Mouse (Mus musculus): Measurements from ENCODE around the gene Tmem135. TPM values are rescaled to one million over a fixed set of nuclear protein-coding genes. Genes with fewer than 3 reads are reported as not detected.

Gene Tmem135
- polyA plus RNA-seq, 1 experiment from 2014 or later = 25.2 TPM

DNA sequence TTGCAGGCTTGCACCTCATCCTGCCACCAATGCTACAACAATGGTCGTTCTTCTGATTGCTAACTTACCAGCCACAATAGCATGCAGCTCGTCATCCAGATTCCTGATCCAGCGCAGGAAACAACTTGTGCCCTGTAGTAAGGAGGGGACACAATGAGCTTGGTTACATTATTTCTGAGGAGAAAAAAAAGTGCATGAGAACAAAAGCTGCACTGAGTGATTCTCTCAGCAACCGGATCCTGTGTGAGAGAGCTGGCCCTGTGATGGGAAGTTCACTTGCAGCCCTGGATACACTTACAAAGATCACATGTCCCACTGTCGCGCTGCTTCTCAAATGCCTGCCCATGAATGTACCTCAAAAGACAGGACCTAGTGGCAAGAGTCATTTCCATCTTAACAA lies 252.7 kb downstream of the Tmem135 start:
- no peaks in the 10 kb centered on the region for H3K9me3 ChIP-seq (replicated peaks)
- WGBS = 71% methylated on average over 6 of the region's 6 CpGs
- ATAC-seq (ENCODE audit: insufficient number of reproducible peaks, low FRiP score, low TSS enrichment, low read depth) = no peak; the same call in 1 of the 2 replicates
- H3K4me2 ChIP-seq (replicated peaks) = no peak overlapping the region
- no peaks in the 10 kb centered on the region for H3K27me3 ChIP-seq
- no peak overlapping the region for H3K4me3 ChIP-seq (replicated peaks)
- no peak overlapping the region for H3K27ac ChIP-seq (replicated peaks)
- peaks cover 12% of the 10 kb centered on the region; the same call in 1 of the 2 replicates for H3K36me3 ChIP-seq
- H3K4me1 ChIP-seq = no peaks in the 10 kb centered on the region
- H3K9ac ChIP-seq = no peak overlapping the region

DNA sequence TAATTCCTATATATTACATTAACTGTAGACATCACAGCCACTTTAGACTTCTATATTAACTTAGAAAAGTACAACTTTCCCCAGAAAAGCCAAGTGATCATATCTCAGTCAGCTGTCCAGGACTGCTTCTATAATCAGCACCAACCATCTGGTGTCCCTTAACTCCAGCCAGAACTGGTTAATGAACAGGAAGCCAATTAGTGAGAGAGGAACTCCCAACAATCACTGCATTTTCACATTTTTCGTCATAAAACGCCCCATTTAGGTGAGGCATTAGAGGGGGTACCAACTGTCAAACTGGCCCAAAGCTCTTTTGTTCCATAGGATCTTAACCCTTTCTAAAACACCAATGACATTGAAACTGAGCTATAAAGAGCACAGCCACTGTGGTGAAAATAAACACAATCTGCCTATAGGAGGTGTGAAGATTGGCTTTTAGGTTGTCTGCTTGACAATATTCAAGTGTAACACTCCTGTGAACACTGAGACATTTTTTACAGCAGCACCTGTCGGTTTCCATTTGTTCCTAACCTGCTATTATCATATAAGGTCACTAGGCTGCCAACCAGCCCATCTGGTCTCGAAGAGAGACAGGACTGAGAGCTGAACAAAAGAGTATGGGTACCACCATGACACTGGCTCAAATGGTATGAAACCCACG lies 263.3 kb downstream of the Tmem135 start:
- no peak overlapping the region for H3K4me2 ChIP-seq (replicated peaks)
- H3K27me3 ChIP-seq = no peaks in the 10 kb centered on the region
- peaks cover 23% of the 10 kb centered on the region for H3K36me3 ChIP-seq
- WGBS = 63% methylated on average over 5 of the region's 5 CpGs
- no peaks in the 10 kb centered on the region for H3K4me1 ChIP-seq
- no peak overlapping the region for H3K27ac ChIP-seq (replicated peaks)
- ATAC-seq (ENCODE audit: insufficient number of reproducible peaks, low FRiP score, low TSS enrichment, low read depth) = no peak
- H3K9me3 ChIP-seq (replicated peaks) = no peaks in the 10 kb centered on the region
- H3K9ac ChIP-seq = no peak overlapping the region
- H3K4me3 ChIP-seq (replicated peaks) = no peak overlapping the region

DNA sequence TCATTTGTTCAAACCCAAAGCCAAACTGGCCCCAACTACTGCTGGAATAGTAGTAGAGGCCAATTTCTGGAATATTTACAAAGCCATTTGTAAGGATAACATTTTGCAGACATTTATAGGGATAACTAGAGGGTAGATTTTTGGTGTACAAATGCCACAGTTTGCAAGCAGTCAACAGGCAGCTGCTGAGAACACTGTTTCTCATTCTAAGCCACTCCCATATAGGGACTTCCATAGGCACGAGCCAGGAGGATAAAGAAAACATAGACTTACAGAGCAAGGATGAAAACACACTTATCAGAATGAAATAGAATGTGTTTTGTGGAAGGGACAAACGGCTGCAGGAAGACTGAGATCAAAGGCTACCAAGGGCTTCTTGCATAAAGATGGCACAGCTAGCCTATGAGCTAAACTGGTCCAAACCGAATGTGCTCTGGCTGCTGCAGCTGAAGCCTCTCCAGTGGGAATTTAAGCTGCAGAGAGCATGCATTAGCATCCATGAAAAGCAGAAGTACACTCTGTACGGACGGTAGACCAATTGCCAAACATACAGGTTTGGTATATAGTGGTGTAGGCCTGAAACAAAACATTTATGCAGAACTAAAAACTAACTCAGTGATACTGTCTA lies 269.0 kb downstream of the Tmem135 start:
- WGBS = 78% methylated on average over 5 of the region's 5 CpGs
- H3K9me3 ChIP-seq (replicated peaks) = no peaks in the 10 kb centered on the region
- no peak for ATAC-seq (ENCODE audit: insufficient number of reproducible peaks, low FRiP score, low TSS enrichment, low read depth)
- no peaks in the 10 kb centered on the region for H3K27me3 ChIP-seq
- H3K27ac ChIP-seq (replicated peaks) = no peak overlapping the region
- no peak overlapping the region for H3K4me3 ChIP-seq (replicated peaks)
- H3K9ac ChIP-seq = no peak overlapping the region
- no peaks in the 10 kb centered on the region for H3K4me1 ChIP-seq
- no peak overlapping the region for H3K4me2 ChIP-seq (replicated peaks)
- peaks cover 4% of the 10 kb centered on the region; the same call in 1 of the 2 replicates for H3K36me3 ChIP-seq

DNA sequence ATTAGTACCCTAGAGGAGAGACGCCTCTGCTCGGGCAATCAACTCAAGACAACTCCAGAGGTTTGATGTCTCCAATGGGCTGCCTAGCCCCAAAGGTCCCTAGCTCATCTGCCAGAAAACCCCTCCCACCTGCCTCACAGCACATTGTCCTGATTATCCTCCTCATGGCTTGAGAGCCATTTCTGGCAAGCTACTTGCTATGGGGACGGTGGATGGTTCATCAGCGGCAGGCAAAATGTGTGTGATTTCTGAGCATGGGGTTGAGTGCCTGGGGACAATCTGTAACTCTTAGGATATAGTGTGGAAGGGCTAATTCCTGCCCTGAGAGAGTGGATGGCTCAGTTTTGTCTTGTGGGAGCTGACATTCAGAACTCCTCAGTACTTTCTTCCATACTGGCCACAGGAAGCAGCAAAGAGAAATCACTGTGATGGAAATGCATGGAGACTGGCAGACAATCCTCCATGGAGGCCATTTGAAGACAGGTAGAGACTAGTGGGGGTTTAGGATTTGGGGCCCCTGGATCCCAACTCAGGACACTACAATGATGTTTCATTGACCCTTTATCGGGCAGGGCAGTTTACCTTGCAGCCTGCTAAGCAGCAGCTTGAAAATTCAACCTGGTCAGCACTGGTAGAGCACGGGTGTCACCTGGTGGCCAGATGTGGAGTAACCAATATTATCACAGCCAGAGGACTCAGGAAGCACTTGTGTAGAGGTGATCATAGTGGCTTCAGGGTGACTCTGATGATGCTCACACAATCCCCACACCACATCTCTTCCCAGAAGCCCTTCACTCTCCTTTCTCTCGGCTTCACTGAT lies 277.7 kb downstream of the Tmem135 start:
- Histone ChIP-seq H3K4me3 (replicated peaks) (no peak overlapping the region), H3K9me3 (replicated peaks) (no peaks in the 10 kb centered on the region), H3K36me3 (no peaks in the 10 kb centered on the region), H3K27ac (replicated peaks) (no peak overlapping the region), H3K4me2 (replicated peaks) (no peak overlapping the region), H3K4me1 (no peaks in the 10 kb centered on the region), H3K27me3 (no peaks in the 10 kb centered on the region), H3K9ac (no peak overlapping the region)
- ATAC-seq (ENCODE audit: insufficient number of reproducible peaks, low FRiP score, low TSS enrichment, low read depth) = no peak
- 43% methylated on average over 7 of the region's 7 CpGs for WGBS

DNA sequence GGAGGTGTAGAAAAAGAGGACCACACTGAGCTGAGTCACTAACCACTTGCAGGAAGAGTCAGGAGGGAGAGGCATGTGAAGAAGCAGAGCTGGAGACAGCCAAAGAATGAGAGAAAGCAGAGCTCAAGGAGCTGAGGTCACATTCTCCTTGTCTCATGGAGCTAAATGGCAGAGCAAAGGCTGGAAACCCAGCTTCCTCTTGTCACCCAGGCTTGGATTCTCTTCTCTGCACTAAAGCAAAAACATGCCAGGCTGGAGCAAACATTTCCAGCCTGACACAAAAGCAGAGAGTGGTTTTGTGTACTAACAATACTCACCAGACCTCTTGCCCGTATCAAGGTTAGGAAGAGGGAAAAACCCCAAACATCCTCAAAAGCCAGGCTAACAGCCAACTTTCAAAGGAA lies 287.8 kb downstream of the Tmem135 start:
- Histone ChIP-seq H3K27ac (replicated peaks) (peak overlapping the region; percentile 48; the same call in 1 of the 2 replicates), H3K4me2 (replicated peaks) (no peak overlapping the region), H3K9ac (no peak overlapping the region), H3K4me3 (replicated peaks) (no peak overlapping the region), H3K9me3 (replicated peaks) (no peaks in the 10 kb centered on the region), H3K4me1 (no peaks in the 10 kb centered on the region), H3K27me3 (no peaks in the 10 kb centered on the region), H3K36me3 (no peaks in the 10 kb centered on the region)
- 66% methylated on average over 1 of the region's 1 CpGs for WGBS
- no peak for ATAC-seq (ENCODE audit: insufficient number of reproducible peaks, low FRiP score, low TSS enrichment, low read depth)

DNA sequence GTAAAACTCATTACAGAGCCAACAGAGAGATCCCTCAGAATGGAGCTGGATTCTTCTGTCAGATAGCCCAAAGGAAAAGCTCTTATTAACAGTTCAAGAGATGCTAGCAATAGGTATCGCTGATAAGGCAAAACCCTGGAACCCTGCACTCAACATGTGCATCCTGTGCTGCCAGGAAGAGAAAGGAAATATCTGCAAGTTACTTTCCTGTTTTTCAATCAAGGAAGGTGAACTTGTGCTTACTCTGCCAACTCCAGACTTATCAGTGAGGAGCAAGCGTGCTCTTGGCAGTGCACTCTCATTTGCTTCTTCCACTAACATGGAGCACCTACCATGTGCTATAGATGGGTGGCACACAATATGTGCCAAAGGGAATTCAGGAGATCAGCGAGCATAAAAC lies 288.4 kb downstream of the Tmem135 start:
- WGBS = 81% methylated on average over 3 of the region's 3 CpGs
- Histone ChIP-seq H3K9me3 (replicated peaks) (no peaks in the 10 kb centered on the region), H3K4me3 (replicated peaks) (no peak overlapping the region), H3K9ac (no peak overlapping the region), H3K27ac (replicated peaks) (peak overlapping the region; percentile 48; the same call in 1 of the 2 replicates), H3K4me2 (replicated peaks) (no peak overlapping the region), H3K4me1 (no peaks in the 10 kb centered on the region), H3K36me3 (no peaks in the 10 kb centered on the region), H3K27me3 (no peaks in the 10 kb centered on the region)
- ATAC-seq (ENCODE audit: insufficient number of reproducible peaks, low FRiP score, low TSS enrichment, low read depth) = no peak

DNA sequence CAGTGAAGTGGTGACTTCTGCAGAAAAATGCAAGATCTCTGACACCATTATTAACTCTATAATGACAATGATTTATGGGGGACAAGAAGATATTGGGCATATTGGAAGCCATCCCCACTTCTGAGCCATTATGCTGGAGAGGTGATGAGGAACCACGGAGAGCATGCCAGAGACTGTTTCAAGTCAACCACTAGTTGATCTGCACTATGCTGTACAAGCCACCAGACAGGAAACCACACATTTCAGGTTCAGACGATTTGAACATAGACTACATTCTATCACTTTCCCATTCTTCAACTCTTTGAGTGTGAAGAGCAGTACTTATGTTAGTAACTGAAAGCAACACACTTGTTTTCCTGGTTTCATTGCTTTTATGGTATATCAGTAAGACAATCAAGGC lies 297.6 kb downstream of the Tmem135 start:
- H3K4me3 ChIP-seq (replicated peaks) = no peak overlapping the region
- WGBS = 73% methylated on average over 2 of the region's 2 CpGs
- no peak overlapping the region for H3K4me2 ChIP-seq (replicated peaks)
- no peak for ATAC-seq (ENCODE audit: insufficient number of reproducible peaks, low FRiP score, low TSS enrichment, low read depth)
- no peaks in the 10 kb centered on the region for H3K9me3 ChIP-seq (replicated peaks)
- no peak overlapping the region for H3K27ac ChIP-seq (replicated peaks)
- H3K36me3 ChIP-seq = no peaks in the 10 kb centered on the region
- no peak overlapping the region for H3K9ac ChIP-seq
- H3K27me3 ChIP-seq = no peaks in the 10 kb centered on the region
- H3K4me1 ChIP-seq = no peaks in the 10 kb centered on the region

DNA sequence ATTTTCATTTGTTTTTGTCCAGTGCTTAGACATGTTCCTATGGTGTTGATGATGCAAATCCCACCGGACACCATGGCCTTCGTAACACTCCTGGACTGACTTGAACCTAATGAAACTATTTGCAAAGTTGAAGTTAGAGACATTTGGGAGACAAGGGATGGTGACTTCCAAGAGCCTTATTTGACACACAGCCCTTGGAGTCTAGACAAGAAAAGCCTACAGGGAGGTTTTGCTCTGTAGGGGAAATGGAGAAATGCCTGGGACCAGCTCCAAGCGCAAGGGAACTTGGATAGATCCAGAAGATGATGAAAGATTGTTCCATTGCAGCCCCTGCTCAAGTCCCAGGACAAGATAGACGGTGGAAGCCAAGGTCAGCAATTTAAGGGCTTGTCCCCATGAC lies 304.3 kb downstream of the Tmem135 start:
- Histone ChIP-seq H3K27ac (replicated peaks) (no peak overlapping the region), H3K9me3 (replicated peaks) (no peaks in the 10 kb centered on the region), H3K27me3 (no peaks in the 10 kb centered on the region), H3K4me3 (replicated peaks) (no peak overlapping the region), H3K4me1 (no peaks in the 10 kb centered on the region), H3K36me3 (no peaks in the 10 kb centered on the region), H3K4me2 (replicated peaks) (no peak overlapping the region), H3K9ac (no peak overlapping the region)
- 83% methylated on average over 4 of the region's 4 CpGs for WGBS
- no peak for ATAC-seq (ENCODE audit: insufficient number of reproducible peaks, low FRiP score, low TSS enrichment, low read depth)

Small RNAs within 50 kb of the gene (microRNA-seq; reads per million reads assigned to microRNA genes)
- gene Gm22171 (ENCODE audit: borderline number of aligned reads) (not detected), gene Gm24659 (ENCODE audit: borderline number of aligned reads) (not detected)

Other genes with a start within 250 kb of the Tmem135 start
- gene Fzd4, start 133 bp upstream of the Tmem135 start, polyA plus RNA-seq (2015; fragmentation: Nextera tagmentation; extraction: Ambion mirVana) = 8.9 and 9.9 TPM in 2 replicates
- gene Prss23, start 123.0 kb upstream of the Tmem135 start, polyA plus RNA-seq (2015; fragmentation: Nextera tagmentation; extraction: Ambion mirVana) = 101 and 112 TPM in 2 replicates
- gene Me3, start 228.2 kb upstream of the Tmem135 start, polyA plus RNA-seq (2015; fragmentation: Nextera tagmentation; extraction: Ambion mirVana) = 2.8 and 3.6 TPM in 2 replicates